Mouse (Mus musculus) lung, adult 2 months (tissue): ENCODE measurements at regions not wholly inside any gene's neighbourhood (a gene's known extent, or its start where the extent isn't known, plus 50 kb on each side); places are given as distances from the start of the nearest gene placed in this dataset.

Source experiments
- CTCF ChIP-seq: fragments of 200-500 bp; IDR thresholded peaks from 2 replicates; pipeline ENCODE4 v1.5.1; 2011; ENCODE audit warnings: mild to moderate bottlenecking, low read length, control low read depth; ENCODE audit not compliant: insufficient read depth
- POLR2A ChIP-seq: fragments of 200-500 bp; IDR thresholded peaks from 2 replicates; pipeline ENCODE4 v1.6.1; 2011; ENCODE audit warnings: low read depth, mild to moderate bottlenecking, control low read depth, low read length, borderline replicate concordance; ENCODE audit errors: extremely low read depth

DNA sequence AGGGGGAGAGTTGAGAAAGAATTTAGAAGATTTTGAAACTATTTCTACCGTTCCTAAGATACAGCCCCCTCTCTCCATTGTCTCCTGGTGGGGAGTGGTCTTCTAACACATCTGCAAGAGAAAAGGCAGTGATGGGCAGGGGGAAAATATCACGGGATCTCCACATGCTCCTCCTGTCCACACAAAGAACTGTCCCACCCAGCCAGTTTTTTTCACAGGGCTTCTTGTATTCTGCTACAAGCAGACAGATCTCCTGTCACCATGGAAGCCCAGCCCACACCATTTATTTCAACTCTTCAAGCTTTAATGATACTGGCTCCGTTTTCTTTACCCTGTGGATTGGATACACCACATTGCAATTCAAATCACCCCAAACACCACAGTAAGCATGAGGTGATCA lies 113.5 kb upstream of the Ntm start:
- TF ChIP-seq POLR2A (no peak), CTCF (no peak)
